Mouse (Mus musculus) forebrain, embryonic 12.5 days (tissue): Measurements from ENCODE around the gene Cog1. TPM values are rescaled to one million over a fixed set of nuclear protein-coding genes. Genes with fewer than 3 reads are reported as not detected.
A peak's percentile ranks its signal among the peaks of the same experiment; 100 is the strongest.

ENCODE experiments used
- ATAC-seq: fragments of 200-750 bp; cut with Nextera tagmentation; 2 replicates; pipeline ENCODE4 v1.8.0; 2017; ENCODE audit warnings: moderate TSS enrichment; ENCODE audit not compliant: low FRiP score
- H3K27ac ChIP-seq: fragments of 300-500 bp; sonication (generic); 2 replicates; pipeline ENCODE4 v1.5.1; 2016; ENCODE audit warnings: mild to moderate bottlenecking
- H3K27me3 ChIP-seq: fragments of 300-500 bp; sonication (generic); 2 replicates; pipeline ENCODE4 v1.6.1; 2016; ENCODE audit warnings: mild to moderate bottlenecking
- H3K36me3 ChIP-seq: fragments of 300-500 bp; sonication (generic); replicated peaks from 2 replicates; pipeline ENCODE4 v1.6.1; 2016; ENCODE audit warnings: mild to moderate bottlenecking
- H3K4me1 ChIP-seq: fragments of 300-500 bp; sonication (generic); 2 replicates; pipeline ENCODE4 v1.6.1; 2016
- H3K4me2 ChIP-seq: fragments of 300-500 bp; sonication (generic); 2 replicates; pipeline ENCODE4 v1.6.1; 2016; ENCODE audit warnings: mild to moderate bottlenecking, moderate library complexity
- H3K4me3 ChIP-seq: fragments of 300-500 bp; sonication (generic); replicated peaks from 2 replicates; pipeline ENCODE4 v1.5.1; 2016; ENCODE audit warnings: mild to moderate bottlenecking
- H3K9ac ChIP-seq: fragments of 300-500 bp; sonication (generic); 2 replicates; pipeline ENCODE4 v1.6.1; 2016; ENCODE audit warnings: mild to moderate bottlenecking
- H3K9me3 ChIP-seq: fragments of 300-500 bp; sonication (generic); 2 replicates; pipeline ENCODE4 v1.6.1; 2016
- WGBS: fragments of 180-500 bp; shearing (Covaris S2); methylation state at CpG from one replicate; pipeline ENCODE4 v1.1.7; 2016; 5-methylcytosine and 5-hydroxymethylcytosine counted together
- polyA plus RNA-seq: library from polyadenylated mRNA; unstranded; fragments of >200 nt; fragmentation: Nextera tagmentation; extraction: Ambion mirVana; gene quantifications from 2 replicates; pipeline ENCODE4 v1.2.1, GENCODE M21; 2016

Gene Cog1
- polyA plus RNA-seq, 1 experiment from 2014 or later, result 35.3 TPM

DNA sequence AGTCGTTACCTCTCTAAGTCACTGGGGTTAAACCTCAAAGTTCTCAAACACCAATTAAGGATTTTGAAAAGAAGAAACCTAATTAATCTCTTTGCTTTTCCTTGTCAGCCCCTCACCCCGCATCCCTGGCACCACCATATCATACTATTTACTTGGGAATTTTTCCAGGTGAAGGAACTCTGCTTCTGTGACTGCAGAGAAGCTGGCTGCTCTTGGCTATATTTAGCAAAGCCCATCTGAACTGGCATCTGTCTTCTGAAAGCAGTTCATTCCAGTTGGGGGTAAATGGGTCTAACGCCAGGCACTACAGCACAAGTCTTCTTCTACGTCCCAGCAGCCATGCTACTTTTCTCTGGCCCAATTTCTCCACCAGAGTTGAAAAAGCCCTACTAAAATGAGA, 24.6 kb downstream of the Cog1 start:
- Histone ChIP-seq H3K27me3 (no peaks in the 10 kb centered on the region), H3K4me1 (peaks cover 4% of the 10 kb centered on the region; the same call in 1 of the 2 replicates), H3K27ac (no peak overlapping the region), H3K4me2 (no peak overlapping the region), H3K36me3 (peaks cover 59% of the 10 kb centered on the region), H3K9me3 (no peaks in the 10 kb centered on the region), H3K9ac (no peak overlapping the region), H3K4me3 (no peak overlapping the region)
- no peak for ATAC-seq
- WGBS, result 92% methylated on average over 4 of the region's 4 CpGs

- no peak overlapping the region for H3K4me3 ChIP-seq
- ATAC-seq, result no peak
- H3K27ac ChIP-seq, result no peak overlapping the region
- peaks cover 6% of the 10 kb centered on the region; the same call in 1 of the 2 replicates for H3K4me1 ChIP-seq
- peaks cover 51% of the 10 kb centered on the region for H3K36me3 ChIP-seq
- no peaks in the 10 kb centered on the region for H3K9me3 ChIP-seq
- 92% methylated on average over 5 of the region's 5 CpGs for WGBS
- H3K27me3 ChIP-seq, result no peaks in the 10 kb centered on the region
- H3K9ac ChIP-seq, result no peak overlapping the region
- H3K4me2 ChIP-seq, result no peak overlapping the region
These were observed 25.6 kb downstream of the Cog1 start for GRCm38 (mm10) chr11:113674595-113674994.

GRCm38 (mm10) chr11:113676847-113677246, 27.9 kb downstream of the Cog1 start:
- H3K36me3 ChIP-seq, result peaks cover 34% of the 10 kb centered on the region
- WGBS, result 69% methylated on average over 2 of the region's 2 CpGs
- no peak overlapping the region for H3K4me2 ChIP-seq
- H3K4me3 ChIP-seq, result no peak overlapping the region
- H3K27ac ChIP-seq, result no peak overlapping the region
- no peak overlapping the region for H3K9ac ChIP-seq
- no peaks in the 10 kb centered on the region for H3K27me3 ChIP-seq
- no peak for ATAC-seq
- H3K9me3 ChIP-seq, result no peaks in the 10 kb centered on the region
- H3K4me1 ChIP-seq, result peaks cover 15% of the 10 kb centered on the region; the same call in 1 of the 2 replicates

GRCm38 (mm10) chr11:113677378-113677777, 28.4 kb downstream of the Cog1 start:
- no peak overlapping the region for H3K9ac ChIP-seq
- no peaks in the 10 kb centered on the region for H3K27me3 ChIP-seq
- WGBS, result 95% methylated on average over 2 of the region's 2 CpGs
- peaks cover 32% of the 10 kb centered on the region for H3K36me3 ChIP-seq
- no peak overlapping the region for H3K27ac ChIP-seq
- no peaks in the 10 kb centered on the region for H3K9me3 ChIP-seq
- H3K4me2 ChIP-seq, result no peak overlapping the region
- H3K4me1 ChIP-seq, result peaks cover 20% of the 10 kb centered on the region
- no peak for ATAC-seq
- no peak overlapping the region for H3K4me3 ChIP-seq

DNA sequence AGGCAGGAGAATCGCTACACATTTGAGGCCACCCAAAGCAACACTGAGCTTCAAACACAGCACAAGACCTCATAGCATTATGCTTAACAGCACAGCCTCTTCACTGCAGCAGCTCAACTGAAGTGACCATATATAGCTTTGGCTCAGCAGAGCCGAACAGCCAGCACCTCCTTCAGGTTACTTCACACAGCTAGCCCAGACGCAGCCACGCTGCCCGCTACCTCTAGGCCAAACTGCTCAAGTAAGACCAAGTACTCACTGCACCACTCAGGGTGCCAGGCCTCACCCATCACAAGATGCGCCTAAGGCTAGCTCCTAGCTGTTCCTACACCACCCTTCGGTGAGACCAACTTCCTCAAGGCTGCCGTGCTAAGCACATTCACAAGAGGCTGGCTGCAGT, 29.4 kb downstream of the Cog1 start:
- H3K27ac ChIP-seq, result no peak overlapping the region
- peaks cover 24% of the 10 kb centered on the region for H3K36me3 ChIP-seq
- no peak for ATAC-seq
- H3K27me3 ChIP-seq, result no peaks in the 10 kb centered on the region
- H3K9ac ChIP-seq, result no peak overlapping the region
- WGBS, result 90% methylated on average over 8 of the region's 8 CpGs
- peaks cover 28% of the 10 kb centered on the region for H3K4me1 ChIP-seq
- H3K9me3 ChIP-seq, result no peaks in the 10 kb centered on the region
- no peak overlapping the region for H3K4me2 ChIP-seq
- H3K4me3 ChIP-seq, result no peak overlapping the region

DNA sequence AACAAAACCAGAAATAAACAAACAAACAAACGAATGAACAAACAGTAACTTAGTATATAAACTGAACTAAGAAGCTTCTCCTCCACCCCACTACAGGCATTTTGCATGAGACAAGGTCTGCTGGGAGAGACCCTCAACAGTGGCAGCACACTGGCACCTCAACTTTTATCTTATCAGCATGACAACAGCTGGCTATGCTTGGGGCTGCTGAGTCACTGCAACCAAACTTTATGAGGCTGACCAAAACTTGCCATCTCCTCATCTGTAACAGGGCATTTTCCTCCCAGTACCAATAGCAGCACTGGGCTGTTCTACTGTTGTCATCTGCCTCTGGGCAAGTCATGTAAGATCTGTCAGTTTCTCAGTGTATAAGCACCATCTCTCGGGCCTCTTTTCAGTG, 32.0 kb downstream of the Cog1 start:
- no peak overlapping the region for H3K4me2 ChIP-seq
- no peak overlapping the region for H3K27ac ChIP-seq
- H3K4me1 ChIP-seq, result peaks cover 41% of the 10 kb centered on the region
- no peaks in the 10 kb centered on the region for H3K27me3 ChIP-seq
- WGBS, result 96% methylated on average over 2 of the region's 2 CpGs
- peaks cover 10% of the 10 kb centered on the region for H3K36me3 ChIP-seq
- no peak for ATAC-seq
- no peak overlapping the region for H3K9ac ChIP-seq
- H3K4me3 ChIP-seq, result no peak overlapping the region
- H3K9me3 ChIP-seq, result no peaks in the 10 kb centered on the region

GRCm38 (mm10) chr11:113681979-113682378, 33.0 kb downstream of the Cog1 start:
- Histone ChIP-seq H3K27me3 (no peaks in the 10 kb centered on the region), H3K4me3 (no peak overlapping the region; the same call in 1 of the 2 replicates), H3K4me1 (peaks cover 50% of the 10 kb centered on the region), H3K27ac (no peak overlapping the region), H3K36me3 (peaks cover 1% of the 10 kb centered on the region), H3K9me3 (no peaks in the 10 kb centered on the region), H3K9ac (peak overlapping the region; percentile 38; the same call in 1 of the 2 replicates), H3K4me2 (peak overlapping the region; percentile 93)
- ATAC-seq, result no peak

DNA sequence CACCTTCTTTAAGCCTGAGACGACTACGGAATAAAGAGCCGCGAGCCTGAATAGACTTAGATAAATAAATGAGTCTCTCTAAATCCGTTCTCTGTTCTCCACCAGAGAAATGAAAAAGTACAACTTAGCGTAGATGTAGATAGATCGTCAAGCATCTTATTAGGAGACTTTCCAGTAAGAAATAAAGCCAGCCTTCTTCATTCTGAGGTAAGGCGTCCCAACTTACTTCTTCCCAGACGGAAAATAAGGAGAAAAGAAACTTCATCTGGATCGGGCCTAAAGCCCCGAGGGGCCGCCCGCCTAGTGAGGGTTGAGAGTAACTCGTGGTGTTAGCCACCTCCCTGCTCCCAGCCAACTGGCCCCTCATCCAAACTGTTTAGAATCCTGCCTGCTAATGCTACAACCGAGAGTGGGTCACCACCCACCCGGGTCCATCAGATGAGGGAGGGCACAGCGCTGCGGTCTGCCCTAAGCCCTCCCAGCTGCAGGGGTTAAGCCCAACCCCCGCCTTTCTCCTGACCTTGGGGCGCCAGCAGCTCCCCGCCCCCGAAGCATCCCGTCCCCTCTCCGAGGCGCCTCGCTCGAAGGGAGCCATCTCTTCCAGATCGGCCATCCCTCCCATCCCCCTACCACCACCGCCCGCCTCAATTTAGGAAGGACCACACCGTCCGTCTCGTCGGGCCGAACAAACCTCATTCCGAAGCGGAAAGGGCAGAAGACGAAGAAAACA, 34.1 kb downstream of the Cog1 start:
- Histone ChIP-seq H3K9me3 (no peaks in the 10 kb centered on the region), H3K36me3 (peaks cover 5% of the 10 kb centered on the region), H3K27ac (peak overlapping the region; percentile 97), H3K4me3 (peak overlapping the region; percentile 94), H3K27me3 (no peaks in the 10 kb centered on the region), H3K4me2 (peak overlapping the region; percentile 93), H3K4me1 (peaks cover 55% of the 10 kb centered on the region), H3K9ac (peak overlapping the region; percentile 93)
- ATAC-seq, result peak; percentile 39
- 3% methylated on average over 38 of the region's 38 CpGs for WGBS

DNA sequence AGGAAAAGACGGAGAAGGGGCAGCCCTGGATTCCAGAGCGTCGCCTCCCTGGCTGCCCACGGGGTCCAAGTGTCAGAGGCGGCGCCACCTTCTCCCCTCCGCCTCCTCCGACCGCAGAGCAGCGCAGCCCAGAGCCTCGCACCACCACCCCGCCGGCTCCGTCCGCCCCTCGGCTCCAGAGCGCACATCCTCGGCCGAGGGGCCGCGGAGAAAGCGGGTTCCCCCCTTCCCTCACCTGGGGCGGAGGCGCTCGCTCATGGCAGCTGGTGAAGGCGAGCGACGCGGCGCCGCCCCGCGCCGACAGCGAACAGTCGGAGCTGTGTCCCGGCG, 34.6 kb downstream of the Cog1 start:
- Histone ChIP-seq H3K27me3 (no peaks in the 10 kb centered on the region), H3K4me1 (peaks cover 51% of the 10 kb centered on the region), H3K9me3 (no peaks in the 10 kb centered on the region), H3K27ac (peak overlapping the region; percentile 97), H3K4me2 (peak overlapping the region; percentile 93), H3K4me3 (peak overlapping the region; percentile 94), H3K36me3 (peaks cover 10% of the 10 kb centered on the region), H3K9ac (peak overlapping the region; percentile 93)
- WGBS, result 0% methylated on average over 31 of the region's 38 CpGs
- no peak for ATAC-seq

DNA sequence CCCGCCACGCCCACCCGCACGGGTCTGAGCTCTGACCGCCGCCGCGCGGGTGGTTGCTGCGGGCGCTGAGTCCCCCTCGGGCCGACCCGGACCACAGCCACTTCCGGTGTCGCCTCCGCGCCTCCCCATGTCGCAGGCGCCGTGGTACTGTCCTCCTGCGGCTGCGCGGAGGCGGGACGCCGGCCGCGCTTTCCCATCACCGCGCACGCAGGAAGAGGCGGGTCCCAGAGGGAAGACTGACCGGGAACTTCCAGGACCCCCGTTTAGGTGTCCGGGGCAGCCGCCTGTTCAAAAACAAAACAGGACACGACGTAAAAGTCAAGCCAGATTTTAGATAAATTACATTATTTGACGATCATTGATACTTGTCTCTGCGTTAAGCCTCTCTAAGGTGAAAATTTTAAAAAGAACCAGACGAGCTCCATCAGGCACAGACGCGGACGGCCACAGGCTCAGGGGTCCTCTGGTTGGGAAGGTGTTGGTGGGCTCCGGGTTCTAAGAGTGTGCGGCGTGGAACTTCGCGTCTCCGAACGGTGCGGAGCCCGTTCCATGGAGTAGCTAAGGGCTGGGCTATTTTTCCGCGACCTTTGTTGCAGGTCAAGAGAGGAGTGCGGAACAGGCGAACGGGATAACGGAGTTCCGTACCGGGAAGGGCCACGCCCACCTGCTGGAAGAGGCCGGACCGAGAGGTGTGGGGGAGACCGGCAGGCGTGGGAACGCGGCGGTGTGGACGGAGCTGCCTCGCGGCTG, 35.2 kb downstream of the Cog1 start, which contains the start of the genes Fam104a and D11Wsu47e:
Fam104a (minus strand) TSS at position 199 of the 750 bp plus-strand sequence.
D11Wsu47e (plus strand) TSS at position 456 of the 750 bp plus-strand sequence.
- ATAC-seq, result peak; percentile 95
- under 1% methylated on average over 72 of the region's 73 CpGs for WGBS
- Histone ChIP-seq H3K9me3 (no peaks in the 10 kb centered on the region), H3K27ac (peak within 1 kb of the TSS; percentile 97), H3K36me3 (peaks cover 15% of the 10 kb centered on the region), H3K4me3 (peak within 1 kb of the TSS; percentile 94), H3K9ac (peak within 1 kb of the TSS; percentile 93), H3K27me3 (no peaks in the 10 kb centered on the region), H3K4me2 (peak within 1 kb of the TSS; percentile 93), H3K4me1 (peaks cover 50% of the 10 kb centered on the region)

- Histone ChIP-seq H3K9me3 (no peaks in the 10 kb centered on the region), H3K27me3 (no peaks in the 10 kb centered on the region), H3K4me2 (peak overlapping the region; percentile 93), H3K4me1 (peaks cover 48% of the 10 kb centered on the region), H3K36me3 (peaks cover 23% of the 10 kb centered on the region), H3K27ac (peak overlapping the region; percentile 97; the same call in 1 of the 2 replicates), H3K4me3 (peak overlapping the region; percentile 94), H3K9ac (peak overlapping the region; percentile 93)
- 41% methylated on average over 25 of the region's 25 CpGs for WGBS
- ATAC-seq, result no peak
These were observed 35.9 kb downstream of the Cog1 start for GRCm38 (mm10) chr11:113684707-113685426.

- H3K9ac ChIP-seq, result no peak overlapping the region
- H3K4me3 ChIP-seq, result no peak overlapping the region
- H3K36me3 ChIP-seq, result peaks cover 44% of the 10 kb centered on the region
- 62% methylated on average over 2 of the region's 2 CpGs for WGBS
- H3K27me3 ChIP-seq, result no peaks in the 10 kb centered on the region
- H3K9me3 ChIP-seq, result no peaks in the 10 kb centered on the region
- H3K27ac ChIP-seq, result peak overlapping the region; percentile 74
- peak overlapping the region; percentile 30 for H3K4me2 ChIP-seq
- H3K4me1 ChIP-seq, result peaks cover 38% of the 10 kb centered on the region
- ATAC-seq, result no peak
These were observed 38.1 kb downstream of the Cog1 start for GRCm38 (mm10) chr11:113687031-113687430.
